Mouse (Mus musculus): Measurements from ENCODE around the gene Gm37240.

DNA sequence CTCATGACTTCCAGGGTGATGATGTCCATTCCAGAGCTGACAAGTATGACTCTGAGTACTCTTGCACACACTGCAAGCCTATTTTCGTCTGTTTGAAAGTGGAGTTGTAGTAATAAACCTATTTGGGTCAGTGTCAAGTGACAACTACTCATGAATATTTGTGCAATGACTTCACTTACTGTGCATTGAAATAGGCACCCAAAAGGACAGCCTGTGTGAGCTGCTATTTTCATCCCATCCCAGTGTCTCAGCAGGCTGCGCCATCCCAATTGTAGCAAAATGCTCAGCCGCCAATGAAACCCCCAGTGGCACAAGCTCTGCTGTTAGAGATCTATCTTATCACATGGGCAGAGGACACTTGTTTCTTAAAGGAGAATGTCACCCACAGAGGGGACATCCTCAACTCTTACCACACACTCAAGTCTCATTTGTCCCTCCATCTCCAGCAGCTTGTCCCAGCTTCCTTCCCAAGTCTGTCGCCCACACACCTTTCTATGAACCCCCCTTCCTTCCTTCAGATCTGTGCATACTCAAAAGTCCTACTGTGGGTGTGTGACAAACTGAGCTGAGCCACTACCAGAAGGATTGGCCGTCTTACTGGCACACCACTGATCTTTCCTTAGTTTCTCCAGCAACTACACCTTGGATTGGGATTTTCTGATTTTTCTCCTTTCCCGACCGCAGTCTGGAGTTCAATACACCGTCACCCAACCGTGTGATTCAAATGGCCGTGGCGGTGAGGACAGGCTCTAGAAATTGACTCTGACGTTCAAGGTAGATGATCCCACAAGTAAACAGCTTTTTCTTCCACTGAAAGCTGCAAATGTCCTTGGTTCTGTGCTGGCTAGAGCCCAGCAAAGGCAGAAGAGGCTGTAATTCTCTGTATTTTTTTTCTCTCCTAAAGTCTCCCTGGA, 1234.4 kb downstream of the Gm37240 start:
- TF ChIP-seq POLR2A (IDR thresholded peaks at IDR 0.05; ENCODE audit: borderline replicate concordance, insufficient read depth, low read length) (no peak), CTCF (IDR thresholded peaks at IDR 0.05; ENCODE audit: borderline replicate concordance, insufficient read depth, low read depth, low read length) (no peak)
